Mouse (Mus musculus): ENCODE measurements around the gene Npvf. TPM values are rescaled to one million over a fixed set of nuclear protein-coding genes. Genes with fewer than 3 reads are reported as not detected.
A peak's percentile ranks its signal among the peaks of the same experiment; 100 is the strongest.

Gene Npvf
- total and polyA plus RNA-seq, 2 experiments from 2014 or later, result not detected

DNA sequence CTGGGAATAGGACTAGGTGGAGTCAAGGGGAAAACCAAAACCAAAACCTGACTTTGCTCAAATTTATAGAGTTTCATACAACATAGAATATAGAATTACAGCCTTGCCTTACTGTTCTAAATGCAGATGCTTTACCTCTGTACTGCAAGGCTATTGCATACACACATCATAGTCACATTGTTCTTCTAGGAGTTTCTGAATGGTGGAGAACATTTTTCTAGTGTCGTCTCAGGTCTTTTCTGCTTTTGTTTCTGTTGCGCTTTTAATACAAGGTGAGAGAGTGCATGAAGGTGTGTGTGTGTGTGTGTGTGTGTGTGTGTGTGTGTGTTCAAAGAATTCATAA, 25.2 kb upstream of the Npvf start:
- no peak overlapping the region for H3K4me3 ChIP-seq (ENCODE audit: low read depth, low read length)
- H3K4me2 ChIP-seq (ENCODE audit: low read depth, low read length), result no peak overlapping the region
- H3K27ac ChIP-seq (ENCODE audit: low read depth), result no peak overlapping the region
- WGBS, result 81% methylated on average over 2 of the region's 2 CpGs
- H3K36me3 ChIP-seq (replicated peaks; ENCODE audit: control insufficient read depth, insufficient read depth, low read length), result no peaks in the 10 kb centered on the region
- ATAC-seq (ENCODE audit: insufficient read depth, low read depth) (no peak), DNase-seq (ENCODE audit: low spot score) (no peak)
- TF ChIP-seq CTCF (IDR thresholded peaks at IDR 0.05; ENCODE audit: low read depth) (no peak), EP300 (IDR thresholded peaks at IDR 0.05; ENCODE audit: low read depth) (no peak)
- H3K9me3 ChIP-seq (replicated peaks; ENCODE audit: control insufficient read depth, low read length), result no peaks in the 10 kb centered on the region
- H3K27me3 ChIP-seq (ENCODE audit: control insufficient read depth, insufficient read depth, low read length), result no peaks in the 10 kb centered on the region
- H3K9ac ChIP-seq (replicated peaks; ENCODE audit: low read depth, low read length), result no peak overlapping the region
- 0 out of 2 replicates have a peak, but pooled peaks cover 11% of the 10 kb centered on the region for H3K4me1 ChIP-seq (ENCODE audit: control insufficient read depth, insufficient read depth)

DNA sequence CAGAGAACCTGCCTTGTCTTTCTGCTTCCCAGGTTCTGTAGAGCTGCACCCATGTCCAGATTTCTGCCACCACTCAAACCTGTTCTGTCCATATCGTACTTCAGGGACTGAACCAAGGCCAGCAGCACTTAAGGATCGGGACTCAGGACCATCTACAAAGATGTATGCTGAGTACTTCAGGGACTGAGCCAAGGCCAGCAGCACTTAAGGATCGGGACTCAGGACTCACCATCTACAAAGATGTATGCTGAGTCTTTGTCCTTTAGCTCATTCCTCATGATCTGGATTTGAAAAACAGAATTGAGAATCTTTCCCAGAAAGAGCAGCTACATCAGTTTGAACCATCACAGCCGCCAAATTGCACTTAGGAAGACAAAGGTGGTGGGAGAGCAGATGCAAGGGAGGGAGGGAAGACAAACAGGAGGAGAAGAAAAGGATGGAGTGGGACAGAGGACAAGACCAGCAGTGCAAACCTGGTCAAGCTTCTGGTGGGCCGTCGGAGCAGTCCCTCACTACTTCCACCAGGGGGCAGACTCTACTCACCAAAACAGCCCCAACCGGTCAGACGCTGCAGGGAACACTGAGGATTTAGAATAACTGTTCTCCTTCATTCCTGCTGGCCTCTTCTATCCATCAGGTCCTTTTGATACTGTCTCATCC, 24.7 kb upstream of the Npvf start:
- Histone ChIP-seq H3K4me2 (ENCODE audit: low read depth, low read length) (no peak overlapping the region), H3K9me3 (replicated peaks; ENCODE audit: control insufficient read depth, low read length) (no peaks in the 10 kb centered on the region), H3K4me1 (ENCODE audit: control insufficient read depth, insufficient read depth) (0 out of 2 replicates have a peak, but pooled peaks cover 8% of the 10 kb centered on the region), H3K36me3 (replicated peaks; ENCODE audit: control insufficient read depth, insufficient read depth, low read length) (no peaks in the 10 kb centered on the region), H3K9ac (replicated peaks; ENCODE audit: low read depth, low read length) (no peak overlapping the region), H3K27me3 (ENCODE audit: control insufficient read depth, insufficient read depth, low read length) (no peaks in the 10 kb centered on the region), H3K4me3 (ENCODE audit: low read depth, low read length) (no peak overlapping the region), H3K27ac (ENCODE audit: low read depth) (no peak overlapping the region)
- TF ChIP-seq CTCF (IDR thresholded peaks at IDR 0.05; ENCODE audit: low read depth), result peak; percentile 95
- TF ChIP-seq EP300 (IDR thresholded peaks at IDR 0.05; ENCODE audit: low read depth), result no peak
- ATAC-seq (ENCODE audit: insufficient read depth, low read depth) (peak; percentile 69), DNase-seq (ENCODE audit: low spot score) (peak; percentile 76)
- WGBS, result 25% methylated on average over 8 of the region's 8 CpGs

DNA sequence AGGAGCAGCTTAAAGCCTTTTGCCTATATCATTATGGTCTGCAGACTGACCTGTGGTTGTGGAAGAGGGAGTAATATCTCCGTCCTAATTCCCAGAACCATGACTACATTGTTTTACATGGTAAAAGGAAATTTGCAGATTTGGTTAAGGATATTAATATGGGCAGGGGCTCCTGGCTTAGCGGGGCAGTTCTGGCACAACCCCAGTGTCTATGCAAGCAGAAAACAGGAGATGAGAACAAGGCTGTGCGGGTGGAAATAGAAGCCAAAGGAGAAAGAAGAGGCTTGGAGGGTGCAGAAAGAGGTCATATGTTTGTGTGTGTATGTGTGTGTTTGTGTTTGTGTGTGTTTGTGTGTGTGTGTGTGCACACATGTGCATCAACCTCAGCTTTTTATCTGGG, 17.0 kb upstream of the Npvf start:
- H3K27ac ChIP-seq (ENCODE audit: low read depth), result no peak overlapping the region
- no peak overlapping the region for H3K9ac ChIP-seq (replicated peaks; ENCODE audit: low read depth, low read length)
- H3K4me3 ChIP-seq (ENCODE audit: low read depth, low read length), result no peak overlapping the region
- H3K36me3 ChIP-seq (replicated peaks; ENCODE audit: control insufficient read depth, insufficient read depth, low read length), result no peaks in the 10 kb centered on the region
- ATAC-seq (ENCODE audit: insufficient read depth, low read depth) (no peak), DNase-seq (ENCODE audit: low spot score) (no peak)
- H3K4me2 ChIP-seq (ENCODE audit: low read depth, low read length), result no peak overlapping the region
- H3K4me1 ChIP-seq (ENCODE audit: control insufficient read depth, insufficient read depth), result no peaks in the 10 kb centered on the region
- TF ChIP-seq CTCF (IDR thresholded peaks at IDR 0.05; ENCODE audit: low read depth), result no peak
- no peak for TF ChIP-seq EP300 (IDR thresholded peaks at IDR 0.05; ENCODE audit: low read depth)
- H3K27me3 ChIP-seq (ENCODE audit: control insufficient read depth, insufficient read depth, low read length), result no peaks in the 10 kb centered on the region
- H3K9me3 ChIP-seq (replicated peaks; ENCODE audit: control insufficient read depth, low read length), result no peaks in the 10 kb centered on the region
- 81% methylated on average over 3 of the region's 3 CpGs for WGBS

DNA sequence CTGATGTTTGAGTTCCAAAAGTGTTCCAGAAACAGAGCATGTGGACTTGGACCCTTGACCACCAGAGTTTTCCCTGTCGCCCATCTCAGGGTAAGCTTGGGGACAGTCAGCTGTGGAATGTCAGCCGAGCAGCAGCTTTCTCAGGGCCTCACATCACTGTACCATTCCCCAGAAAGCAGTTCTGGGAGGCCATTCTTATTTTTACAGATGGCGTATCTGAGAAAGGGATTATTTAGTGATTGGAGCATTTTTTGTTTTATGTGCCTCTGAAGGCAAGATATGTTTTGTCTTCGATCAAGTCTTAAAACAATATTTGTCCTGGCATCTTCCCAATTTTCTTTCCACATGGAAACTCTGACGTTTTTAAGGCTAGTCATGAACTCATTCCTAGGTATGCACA, 12.7 kb upstream of the Npvf start:
- 49% methylated on average over 5 of the region's 5 CpGs for WGBS
- Histone ChIP-seq H3K4me2 (ENCODE audit: low read depth, low read length) (no peak overlapping the region), H3K9ac (replicated peaks; ENCODE audit: low read depth, low read length) (no peak overlapping the region), H3K4me1 (ENCODE audit: control insufficient read depth, insufficient read depth) (no peaks in the 10 kb centered on the region), H3K27me3 (ENCODE audit: control insufficient read depth, insufficient read depth, low read length) (no peaks in the 10 kb centered on the region), H3K4me3 (ENCODE audit: low read depth, low read length) (no peak overlapping the region), H3K27ac (ENCODE audit: low read depth) (no peak overlapping the region), H3K9me3 (replicated peaks; ENCODE audit: control insufficient read depth, low read length) (no peaks in the 10 kb centered on the region), H3K36me3 (replicated peaks; ENCODE audit: control insufficient read depth, insufficient read depth, low read length) (no peaks in the 10 kb centered on the region)
- ATAC-seq (ENCODE audit: insufficient read depth, low read depth) (no peak), DNase-seq (ENCODE audit: low spot score) (no peak)
- no peak for TF ChIP-seq CTCF (IDR thresholded peaks at IDR 0.05; ENCODE audit: low read depth)
- no peak for TF ChIP-seq EP300 (IDR thresholded peaks at IDR 0.05; ENCODE audit: low read depth)

DNA sequence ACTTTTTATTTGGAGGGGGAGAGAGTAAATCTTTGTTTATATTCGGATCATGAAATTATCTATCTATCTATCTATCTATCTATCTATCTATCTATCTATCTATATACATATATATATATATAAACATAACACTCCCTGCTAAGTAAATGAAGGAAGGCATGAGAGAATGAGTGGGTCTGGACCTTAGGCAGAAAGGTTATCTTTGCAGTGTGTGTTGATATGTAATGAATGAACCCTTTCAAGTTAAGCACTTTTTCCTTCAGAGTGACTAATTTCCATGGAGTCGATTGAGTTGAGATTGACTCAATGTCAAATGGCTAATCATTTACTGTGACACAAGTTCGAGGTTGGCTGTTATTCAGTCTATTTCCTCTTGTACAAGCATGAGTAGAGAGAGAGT, 10.8 kb upstream of the Npvf start:
- H3K4me1 ChIP-seq (ENCODE audit: control insufficient read depth, insufficient read depth), result no peaks in the 10 kb centered on the region
- H3K9me3 ChIP-seq (replicated peaks; ENCODE audit: control insufficient read depth, low read length), result no peaks in the 10 kb centered on the region
- WGBS, result 67% methylated on average over 3 of the region's 3 CpGs
- H3K9ac ChIP-seq (replicated peaks; ENCODE audit: low read depth, low read length), result no peak overlapping the region
- ATAC-seq (ENCODE audit: insufficient read depth, low read depth), result no peak
- no peak overlapping the region for H3K4me3 ChIP-seq (ENCODE audit: low read depth, low read length)
- no peak for TF ChIP-seq CTCF (IDR thresholded peaks at IDR 0.05; ENCODE audit: low read depth)
- no peak for TF ChIP-seq EP300 (IDR thresholded peaks at IDR 0.05; ENCODE audit: low read depth)
- no peak overlapping the region for H3K27ac ChIP-seq (ENCODE audit: low read depth)
- no peak for DNase-seq (ENCODE audit: low spot score)
- no peak overlapping the region for H3K4me2 ChIP-seq (ENCODE audit: low read depth, low read length)
- no peaks in the 10 kb centered on the region for H3K27me3 ChIP-seq (ENCODE audit: control insufficient read depth, insufficient read depth, low read length)
- no peaks in the 10 kb centered on the region for H3K36me3 ChIP-seq (replicated peaks; ENCODE audit: control insufficient read depth, insufficient read depth, low read length)

DNA sequence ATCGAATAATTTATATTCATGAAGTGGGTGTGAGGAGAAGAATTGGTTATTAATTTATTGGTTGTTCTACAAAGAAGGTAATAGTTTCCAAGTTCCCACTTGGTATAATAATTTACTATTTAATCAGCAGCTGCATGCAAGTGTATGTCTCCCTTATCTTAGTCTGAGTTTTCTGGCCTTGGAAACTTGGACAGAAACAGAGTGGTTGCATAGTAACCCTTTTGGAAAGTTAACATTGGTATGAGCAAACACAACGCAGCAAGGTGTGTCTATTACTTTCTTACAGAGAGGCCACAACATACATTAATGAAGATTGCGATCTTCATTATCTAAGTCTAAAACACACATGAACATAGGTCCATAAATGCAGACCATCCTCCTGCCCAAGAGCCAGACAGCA, 10.0 kb upstream of the Npvf start:
- H3K9me3 ChIP-seq (replicated peaks; ENCODE audit: control insufficient read depth, low read length), result no peaks in the 10 kb centered on the region
- no peak overlapping the region for H3K4me3 ChIP-seq (ENCODE audit: low read depth, low read length)
- DNase-seq (ENCODE audit: low spot score) (no peak), ATAC-seq (ENCODE audit: insufficient read depth, low read depth) (no peak)
- WGBS, result 82% methylated on average over 3 of the region's 3 CpGs
- H3K36me3 ChIP-seq (replicated peaks; ENCODE audit: control insufficient read depth, insufficient read depth, low read length), result no peaks in the 10 kb centered on the region
- H3K4me1 ChIP-seq (ENCODE audit: control insufficient read depth, insufficient read depth), result no peaks in the 10 kb centered on the region
- H3K4me2 ChIP-seq (ENCODE audit: low read depth, low read length), result no peak overlapping the region
- H3K27me3 ChIP-seq (ENCODE audit: control insufficient read depth, insufficient read depth, low read length), result no peaks in the 10 kb centered on the region
- no peak overlapping the region for H3K27ac ChIP-seq (ENCODE audit: low read depth)
- no peak for TF ChIP-seq EP300 (IDR thresholded peaks at IDR 0.05; ENCODE audit: low read depth)
- TF ChIP-seq CTCF (IDR thresholded peaks at IDR 0.05; ENCODE audit: low read depth), result no peak
- no peak overlapping the region for H3K9ac ChIP-seq (replicated peaks; ENCODE audit: low read depth, low read length)

Measured in heart, postnatal 0 days (tissue).